Mouse (Mus musculus): Measurements from ENCODE around the gene Slc12a9. TPM values are rescaled to one million over a fixed set of nuclear protein-coding genes. Genes with fewer than 3 reads are reported as not detected.

Slc12a9 gene
- total and polyA plus RNA-seq, 3 experiments = 8.8 to 12.1 TPM; not detected in 1

DNA sequence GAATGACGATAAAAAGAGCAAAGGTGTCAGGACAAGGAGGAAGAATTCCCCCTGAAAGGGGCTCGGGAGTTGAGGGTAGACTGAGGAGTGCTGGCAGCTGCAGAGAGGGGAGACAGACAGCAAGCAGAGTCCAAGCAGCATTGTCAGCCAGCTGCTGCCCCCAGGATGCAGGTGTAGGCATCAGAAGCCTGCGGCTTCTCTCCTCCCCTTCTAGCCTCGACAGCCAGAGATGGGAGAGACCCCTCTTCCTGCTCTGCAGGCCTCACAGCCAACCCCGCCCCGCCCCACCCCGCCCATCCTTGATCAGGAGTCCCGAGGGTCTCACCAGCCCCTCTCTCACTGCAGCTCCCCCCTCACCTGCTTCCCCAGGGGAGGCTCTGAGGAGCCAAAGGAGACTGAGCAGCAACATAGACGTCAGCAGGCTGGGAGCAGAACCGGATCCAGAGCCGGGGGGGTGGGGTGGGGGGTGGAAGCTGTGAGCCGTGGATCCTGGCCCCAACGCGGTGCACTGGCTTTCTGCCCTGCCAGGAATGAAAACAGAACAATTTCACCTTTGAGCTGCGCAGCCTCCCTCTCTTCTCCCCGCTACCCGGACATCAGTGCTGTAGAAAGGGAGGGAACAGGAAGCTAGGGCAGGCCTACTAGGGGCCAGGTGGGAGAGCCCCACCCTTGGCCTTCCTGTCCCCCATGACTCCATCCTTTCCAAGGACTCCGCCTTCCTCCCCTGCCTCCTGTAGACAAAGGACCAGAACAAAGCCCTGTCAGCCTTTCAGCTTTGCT, 65.1 kb downstream of the Slc12a9 start:
- Histone ChIP-seq H3K4me1 (ENCODE audit: control insufficient read depth in 1 of 2, insufficient read depth in 2 of 2, low read length in 2 of 2) (peaks cover 3 to 17% of the 10 kb centered on the region in 2 experiments; a peak in 3 of 4 replicates), H3K4me3 (ENCODE audit: control insufficient read depth in 1 of 2, insufficient read depth in 1 of 2, low read depth in 2 of 2, low read length in 2 of 2) (no peak overlapping the region), H3K27me3 (ENCODE audit: control insufficient read depth in 1 of 2, insufficient read depth in 2 of 2, low read length in 2 of 2) (no peaks in the 10 kb centered on the region), H3K79me2 (ENCODE audit: control insufficient read depth, insufficient read depth, low read length, poor library complexity) (no peaks in the 10 kb centered on the region), H3K27ac (ENCODE audit: control insufficient read depth, low read depth, low read length) (no peak overlapping the region), H3K9ac (ENCODE audit: control insufficient read depth, low read depth, low read length, poor library complexity, severe bottlenecking) (no peak overlapping the region), H3K36me3 (ENCODE audit: control insufficient read depth in 1 of 2, insufficient read depth in 2 of 2, low read length in 2 of 2) (peaks cover 0 to 10% of the 10 kb centered on the region in 2 experiments; a peak in 2 of 4 replicates), H3K9me3 (replicated peaks; ENCODE audit: insufficient read depth, low read length) (no peaks in the 10 kb centered on the region)
- TF ChIP-seq CTCF (IDR thresholded peaks at IDR 0.05 in 2 of 3, conservative IDR thresholded peaks at IDR 0.05 in 1 of 3; ENCODE audit: control insufficient read depth in 1 of 3, insufficient read depth in 1 of 3, low read depth in 2 of 3, low read length in 3 of 3, poor library complexity in 1 of 3, severe bottlenecking in 1 of 3) = no peak
- TF ChIP-seq CHD1 (IDR thresholded peaks at IDR 0.05; ENCODE audit: low read depth, low read length) = no peak
- TF ChIP-seq POLR2AphosphoS5 (IDR thresholded peaks at IDR 0.05; ENCODE audit: borderline replicate concordance, low read depth, low read length) = no peak
- TF ChIP-seq KAT2A (conservative IDR thresholded peaks at IDR 0.05; ENCODE audit: low read depth, low read length) = no peak
- no peak for TF ChIP-seq USF2 (IDR thresholded peaks at IDR 0.05; ENCODE audit: borderline replicate concordance in 1 of 2, insufficient read depth in 1 of 2, low read depth in 1 of 2, low read length in 2 of 2)
- no peak for TF ChIP-seq EP300 (IDR thresholded peaks at IDR 0.05; ENCODE audit: low read depth in 1 of 2, low read length in 2 of 2)
- TF ChIP-seq POLR2AphosphoS2 (IDR thresholded peaks at IDR 0.05; ENCODE audit: low read length) = no peak
- TF ChIP-seq ETS1 (IDR thresholded peaks at IDR 0.05; ENCODE audit: low read depth, low read length) = no peak
- TF ChIP-seq GATA1 (IDR thresholded peaks at IDR 0.05; ENCODE audit: low read depth, low read length) = no peak
- no peak for TF ChIP-seq RAD21 (IDR thresholded peaks at IDR 0.05; ENCODE audit: low read depth, low read length)
- no peak for TF ChIP-seq USF1 (IDR thresholded peaks at IDR 0.05; ENCODE audit: low read depth, low read length)
- TF ChIP-seq MYB (IDR thresholded peaks at IDR 0.05; ENCODE audit: low read depth, low read length) = no peak
- no peak for TF ChIP-seq JUND (IDR thresholded peaks at IDR 0.05; ENCODE audit: low read depth, low read length)
- TF ChIP-seq SIN3A (IDR thresholded peaks at IDR 0.05; ENCODE audit: low read length) = no peak
- TF ChIP-seq RCOR1 (IDR thresholded peaks at IDR 0.05; ENCODE audit: low read depth, low read length) = no peak
- TF ChIP-seq ZKSCAN1 (IDR thresholded peaks at IDR 0.05; ENCODE audit: low read depth, low read length) = no peak
- no peak for TF ChIP-seq BHLHE40 (IDR thresholded peaks at IDR 0.05; ENCODE audit: borderline replicate concordance, low read depth, low read length)
- no peak for TF ChIP-seq MAX (IDR thresholded peaks at IDR 0.05; ENCODE audit: low read length)
- no peak for TF ChIP-seq HCFC1 (IDR thresholded peaks at IDR 0.05; ENCODE audit: low read depth, low read length)
- no peak for DNase-seq (ENCODE audit: low read depth, low spot score)

DNA sequence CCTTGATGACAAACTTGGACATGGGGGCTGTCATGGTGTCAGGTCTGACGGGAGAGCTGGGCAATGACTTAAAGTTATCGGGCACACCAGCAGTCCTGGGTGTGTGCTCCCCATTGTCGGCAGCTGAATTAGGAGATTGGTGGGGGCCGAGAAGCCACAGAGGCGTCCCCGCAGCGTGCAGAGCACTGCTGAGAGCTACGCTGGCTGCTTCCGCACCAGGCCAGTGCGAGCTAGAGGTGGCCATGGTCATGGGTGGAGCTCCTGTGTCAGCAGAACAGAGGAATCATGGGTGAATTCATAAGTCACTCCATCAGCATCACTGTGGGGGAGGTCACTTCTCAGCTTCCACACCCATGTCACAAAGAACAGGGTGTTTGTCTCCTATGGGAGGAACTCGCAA, 68.6 kb downstream of the Slc12a9 start:
- H3K9me3 ChIP-seq (replicated peaks; ENCODE audit: insufficient read depth, low read length) = no peaks in the 10 kb centered on the region
- peak; percentile 69 for DNase-seq (ENCODE audit: low read depth, low spot score)
- H3K9ac ChIP-seq (ENCODE audit: control insufficient read depth, low read depth, low read length, poor library complexity, severe bottlenecking) = peak overlapping the region; percentile 48
- no peaks in the 10 kb centered on the region for H3K79me2 ChIP-seq (ENCODE audit: control insufficient read depth, insufficient read depth, low read length, poor library complexity)
- peaks cover 3 to 17% of the 10 kb centered on the region in 2 experiments; a peak in 3 of 4 replicates for H3K4me1 ChIP-seq (ENCODE audit: control insufficient read depth in 1 of 2, insufficient read depth in 2 of 2, low read length in 2 of 2)
- no peaks in the 10 kb centered on the region for H3K27me3 ChIP-seq (ENCODE audit: control insufficient read depth in 1 of 2, insufficient read depth in 2 of 2, low read length in 2 of 2)
- peak overlapping the region; percentile 29 to 39 for H3K4me3 ChIP-seq (ENCODE audit: control insufficient read depth in 1 of 2, insufficient read depth in 1 of 2, low read depth in 2 of 2, low read length in 2 of 2)
- H3K27ac ChIP-seq (ENCODE audit: control insufficient read depth, low read depth, low read length) = peak overlapping the region; percentile 67
- TF ChIP-seq TBP (IDR thresholded peaks at IDR 0.05; ENCODE audit: low read depth, low read length) = peak; percentile 30; the same call in 1 of the 2 replicates
- TF ChIP-seq SIN3A (IDR thresholded peaks at IDR 0.05; ENCODE audit: low read length) = no peak
- no peak for TF ChIP-seq MAX (IDR thresholded peaks at IDR 0.05; ENCODE audit: low read length)
- TF ChIP-seq ZMIZ1 (IDR thresholded peaks at IDR 0.05; ENCODE audit: low read depth, low read length) = no peak
- TF ChIP-seq ELF1 (IDR thresholded peaks at IDR 0.05; ENCODE audit: low read depth, low read length) = no peak; the same call in 1 of the 2 replicates
- TF ChIP-seq POLR2A (IDR thresholded peaks at IDR 0.05; ENCODE audit: control insufficient read depth in 1 of 2, insufficient read depth in 1 of 2, low read depth in 1 of 2, low read length in 2 of 2, poor library complexity in 1 of 2) = peak in 1 of 2 experiments; percentile 45; a peak in 1 of 4 replicates
- 0 out of 2 replicates have a peak, but pooled peaks have one; percentile 29 for TF ChIP-seq POLR2AphosphoS5 (IDR thresholded peaks at IDR 0.05; ENCODE audit: borderline replicate concordance, low read depth, low read length)
- no peak for TF ChIP-seq HCFC1 (IDR thresholded peaks at IDR 0.05; ENCODE audit: low read depth, low read length)
- 0 out of 4 replicates have a peak, but pooled peaks of 1 of the 2 experiments have one; percentile 14 for TF ChIP-seq EP300 (IDR thresholded peaks at IDR 0.05; ENCODE audit: low read depth in 1 of 2, low read length in 2 of 2)
- no peak for TF ChIP-seq MYC (IDR thresholded peaks at IDR 0.05; ENCODE audit: low read depth, low read length)
- TF ChIP-seq TAL1 (IDR thresholded peaks at IDR 0.05; ENCODE audit: low read length) = peak; percentile 37; the same call in 1 of the 2 replicates
- TF ChIP-seq ZC3H11A (IDR thresholded peaks at IDR 0.05; ENCODE audit: low read depth, low read length) = no peak
- no peak for TF ChIP-seq ZNF384 (IDR thresholded peaks at IDR 0.05; ENCODE audit: low read depth, low read length)
- TF ChIP-seq KAT2A (conservative IDR thresholded peaks at IDR 0.05; ENCODE audit: low read depth, low read length) = no peak
- peaks cover 0 to 10% of the 10 kb centered on the region in 2 experiments; a peak in 2 of 4 replicates for H3K36me3 ChIP-seq (ENCODE audit: control insufficient read depth in 1 of 2, insufficient read depth in 2 of 2, low read length in 2 of 2)
